Mouse (Mus musculus) heart, embryonic 15.5 days (tissue): ENCODE measurements around the gene Tomt. TPM values are rescaled to one million over a fixed set of nuclear protein-coding genes. Genes with fewer than 3 reads are reported as not detected.

ENCODE experiments used
- ATAC-seq: fragments of 200-750 bp; cut with Nextera tagmentation; replicated peaks from 2 replicates; pipeline ENCODE4 v1.8.0; 2017; ENCODE audit warnings: low read depth, moderate TSS enrichment; ENCODE audit not compliant: insufficient number of reproducible peaks, insufficient read depth, low FRiP score
- H3K27ac ChIP-seq: fragments of 300-500 bp; sonication (generic); 2 replicates; pipeline ENCODE4 v1.5.1; 2015; ENCODE audit warnings: mild to moderate bottlenecking, inconsistent platforms
- H3K27me3 ChIP-seq: fragments of 300-500 bp; sonication (generic); 2 replicates; pipeline ENCODE4 v1.6.1; 2015; ENCODE audit warnings: inconsistent platforms
- H3K36me3 ChIP-seq: fragments of 300-500 bp; sonication (generic); 2 replicates; pipeline ENCODE4 v1.6.1; 2015; ENCODE audit warnings: mild to moderate bottlenecking, inconsistent platforms
- H3K4me1 ChIP-seq: fragments of 300-500 bp; sonication (generic); replicated peaks from 2 replicates; pipeline ENCODE4 v1.6.1; 2015; ENCODE audit warnings: inconsistent platforms
- H3K4me2 ChIP-seq: fragments of 300-500 bp; sonication (generic); 2 replicates; pipeline ENCODE4 v1.6.1; 2015; ENCODE audit warnings: inconsistent platforms, mild to moderate bottlenecking, moderate library complexity
- H3K4me3 ChIP-seq: fragments of 300-500 bp; sonication (generic); 2 replicates; pipeline ENCODE4 v1.5.1; 2015; ENCODE audit warnings: mild to moderate bottlenecking, inconsistent platforms
- H3K9ac ChIP-seq: fragments of 300-500 bp; sonication (generic); 2 replicates; pipeline ENCODE4 v1.6.1; 2015; ENCODE audit warnings: mild to moderate bottlenecking, inconsistent platforms
- H3K9me3 ChIP-seq: fragments of 300-500 bp; sonication (generic); replicated peaks from 2 replicates; pipeline ENCODE4 v1.6.1; 2016; ENCODE audit warnings: inconsistent platforms
- WGBS: fragments of 180-500 bp; shearing (Covaris S2); methylation state at CpG from one replicate; pipeline ENCODE4 v1.1.7; 2015; ENCODE audit warnings: mixed read lengths; 5-methylcytosine and 5-hydroxymethylcytosine counted together
- microRNA-seq: library from miRNA; unstranded; fragments of <30 nt; microRNA quantifications from one replicate; pipeline ENCODE4, GENCODE M21; 2016
- polyA plus RNA-seq: library from polyadenylated mRNA; unstranded; fragments of >200 nt; fragmentation: Nextera tagmentation; extraction: Ambion mirVana; gene quantifications from 2 replicates; pipeline ENCODE4 v1.2.1, GENCODE M21; 2015

Gene Tomt
- polyA plus RNA-seq, 1 experiment from 2014 or later: 0.10 TPM

DNA sequence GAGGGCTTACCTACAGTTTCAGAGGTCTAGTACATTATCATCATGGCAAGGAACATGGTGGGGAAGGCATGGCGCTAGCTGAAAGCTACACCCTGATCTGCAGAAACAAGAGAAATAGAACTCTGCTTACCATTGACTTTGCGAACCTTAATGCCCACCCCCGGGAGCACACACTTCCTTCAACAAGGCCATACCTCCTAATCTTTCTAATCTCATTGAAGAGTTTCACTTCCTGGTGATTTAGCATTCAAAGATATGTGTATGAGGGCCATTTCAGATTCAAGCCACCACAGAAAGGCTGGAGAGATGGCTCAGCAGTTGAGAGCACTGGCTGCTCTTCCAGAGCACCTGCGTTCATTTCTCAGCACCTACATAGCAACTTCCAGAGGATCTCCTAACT is 49.1 kb downstream of the Tomt start, which contains the start of gene Folr2:
TSS of gene Folr2 (minus strand) at position 101 of the 400 bp plus-strand sequence.
- no peak for ATAC-seq
- Histone ChIP-seq H3K4me2 (no peak within 1 kb of the TSS), H3K27me3 (no peaks in the 10 kb centered on the region), H3K4me1 (no peaks in the 10 kb centered on the region), H3K9ac (no peak within 1 kb of the TSS), H3K36me3 (no peaks in the 10 kb centered on the region), H3K27ac (no peak within 1 kb of the TSS), H3K4me3 (no peak within 1 kb of the TSS), H3K9me3 (no peaks in the 10 kb centered on the region)
- WGBS: 86% methylated on average over 4 of the region's 4 CpGs

DNA sequence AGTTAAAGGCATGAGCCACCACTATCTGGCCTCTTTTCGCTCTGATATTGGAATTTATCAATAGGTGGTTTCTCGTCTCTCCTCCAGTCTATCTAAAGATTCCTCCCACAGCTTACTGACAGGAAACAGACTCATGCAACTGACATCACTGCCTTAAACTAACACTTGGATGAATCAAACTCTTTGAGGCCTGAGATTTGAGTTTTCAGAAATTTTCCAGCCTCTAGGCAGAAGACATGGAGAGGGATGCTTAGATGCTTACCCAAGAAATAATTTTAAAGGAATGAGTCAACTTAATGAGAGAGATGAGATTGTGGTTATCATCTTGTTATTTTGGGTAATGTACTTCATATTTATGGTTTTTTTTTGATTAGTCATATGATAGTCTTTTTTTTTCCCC is 52.3 kb downstream of the Tomt start:
- no peaks in the 10 kb centered on the region for H3K27me3 ChIP-seq
- 55% methylated on average over 2 of the region's 2 CpGs for WGBS
- no peaks in the 10 kb centered on the region for H3K36me3 ChIP-seq
- no peak overlapping the region for H3K4me3 ChIP-seq
- H3K4me2 ChIP-seq: no peak overlapping the region
- no peak for ATAC-seq
- no peaks in the 10 kb centered on the region for H3K4me1 ChIP-seq
- no peak overlapping the region for H3K9ac ChIP-seq
- no peak overlapping the region for H3K27ac ChIP-seq
- no peaks in the 10 kb centered on the region for H3K9me3 ChIP-seq

DNA sequence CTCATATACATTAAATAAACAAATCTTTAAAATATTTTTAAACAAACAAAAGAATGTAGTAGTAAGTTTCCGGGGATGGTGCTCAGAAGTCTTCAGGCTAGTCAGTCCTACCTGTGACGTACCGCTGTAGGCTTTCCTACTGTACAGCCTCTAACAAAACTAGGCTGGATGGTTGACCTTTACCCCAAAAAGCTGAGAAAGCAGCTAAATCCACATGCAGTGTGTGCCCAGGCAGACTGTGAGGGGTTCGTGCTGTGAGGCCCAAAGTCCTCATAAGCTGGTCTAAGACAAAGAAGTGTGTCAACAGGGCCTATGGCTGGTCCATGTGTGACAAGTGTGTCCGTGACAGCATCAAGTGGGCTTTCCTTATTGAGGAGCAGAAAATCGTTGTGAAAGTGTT is 53.3 kb downstream of the Tomt start:
- H3K27me3 ChIP-seq: no peaks in the 10 kb centered on the region
- no peak overlapping the region for H3K9ac ChIP-seq
- no peak overlapping the region for H3K4me2 ChIP-seq
- H3K36me3 ChIP-seq: no peaks in the 10 kb centered on the region
- no peak for ATAC-seq
- WGBS: 79% methylated on average over 6 of the region's 6 CpGs
- no peak overlapping the region for H3K4me3 ChIP-seq
- no peak overlapping the region for H3K27ac ChIP-seq
- H3K4me1 ChIP-seq: no peaks in the 10 kb centered on the region
- no peaks in the 10 kb centered on the region for H3K9me3 ChIP-seq

DNA sequence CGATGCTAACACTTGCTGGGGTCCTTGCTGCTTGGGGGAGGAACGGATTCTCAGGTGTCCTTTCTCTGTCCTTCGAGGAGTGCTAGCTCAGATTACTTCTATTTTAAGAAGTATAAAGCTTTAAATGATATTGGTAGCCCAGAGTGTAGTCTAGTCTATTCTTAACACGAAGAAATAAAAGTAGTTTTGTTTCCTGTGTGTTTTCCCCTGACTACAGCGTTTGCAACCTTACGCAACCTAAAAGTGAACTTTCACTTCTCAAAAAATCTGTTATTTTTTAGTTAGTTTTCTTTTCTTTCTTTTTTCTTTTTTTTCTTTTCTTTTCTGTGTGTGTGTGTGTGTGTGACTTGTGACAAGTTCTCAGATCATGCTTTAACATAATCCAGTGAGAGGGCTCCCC is 54.5 kb downstream of the Tomt start:
- Histone ChIP-seq H3K9ac (no peak overlapping the region), H3K4me2 (no peak overlapping the region), H3K9me3 (no peaks in the 10 kb centered on the region), H3K4me1 (no peaks in the 10 kb centered on the region), H3K4me3 (no peak overlapping the region), H3K27ac (no peak overlapping the region), H3K27me3 (no peaks in the 10 kb centered on the region), H3K36me3 (no peaks in the 10 kb centered on the region)
- WGBS: 73% methylated on average over 6 of the region's 6 CpGs
- ATAC-seq: no peak

Small RNAs within 50 kb of the gene (microRNA-seq; reads per million reads assigned to microRNA genes)
- not detected for gene Gm22655

Other genes starting within 250 kb of the Tomt start
- gene Clpb, start 242.7 kb downstream of the Tomt start, polyA plus RNA-seq: 43.8 and 54.9 TPM in 2 replicates
- gene Phox2a, start 88.0 kb downstream of the Tomt start, polyA plus RNA-seq: 0.39 and 1.9 TPM in 2 replicates
- gene Inppl1, start 68.1 kb downstream of the Tomt start, polyA plus RNA-seq: 52.7 and 64.5 TPM in 2 replicates
- gene Folr2, start 49.2 kb downstream of the Tomt start, polyA plus RNA-seq: 1.1 and 1.9 TPM in 2 replicates
- gene Anapc15, start 42.6 kb downstream of the Tomt start, polyA plus RNA-seq: 48.3 and 54.7 TPM in 2 replicates
- 4.3 and 6.1 TPM in 2 replicates for gene Folr1, start 35.6 kb downstream of the Tomt start, polyA plus RNA-seq
- gene Lamtor1, start 455 bp downstream of the Tomt start, polyA plus RNA-seq: 130 and 151 TPM in 2 replicates
- gene Lrrc51, start 27.5 kb upstream of the Tomt start, polyA plus RNA-seq: 3.9 and 4.6 TPM in 2 replicates
- gene Numa1, start 27.8 kb upstream of the Tomt start, polyA plus RNA-seq: 40.0 and 50.0 TPM in 2 replicates
- 1.5 and 2.3 TPM in 2 replicates for gene Il18bp, start 112.3 kb upstream of the Tomt start, polyA plus RNA-seq
- 15.0 and 15.6 TPM in 2 replicates for gene Rnf121, start 159.1 kb upstream of the Tomt start, polyA plus RNA-seq
- gene Xndc1, start 159.2 kb upstream of the Tomt start, polyA plus RNA-seq: 18.9 and 22.0 TPM in 2 replicates
- 0.67 and 0.77 TPM in 2 replicates for gene Xntrpc, start 159.4 kb upstream of the Tomt start, polyA plus RNA-seq
- 0.09 TPM in 1 of 2 replicates, not detected in the other for gene Trpc2, start 176.8 kb upstream of the Tomt start, polyA plus RNA-seq
- 2.8 and 3.0 TPM in 2 replicates for gene Art1, start 195.4 kb upstream of the Tomt start, polyA plus RNA-seq
- 0.98 and 1.1 TPM in 2 replicates for gene Art5, start 203.1 kb upstream of the Tomt start, polyA plus RNA-seq
- gene Chrna10, start 210.5 kb upstream of the Tomt start, polyA plus RNA-seq: 0.08 TPM in 1 of 2 replicates, not detected in the other